Mouse (Mus musculus): ENCODE data around the gene Mvd. TPM values are rescaled to one million over a fixed set of nuclear protein-coding genes. Genes with fewer than 3 reads are reported as not detected.

The Mvd gene
- polyA plus RNA-seq, 1 experiment: 68.7 TPM

DNA sequence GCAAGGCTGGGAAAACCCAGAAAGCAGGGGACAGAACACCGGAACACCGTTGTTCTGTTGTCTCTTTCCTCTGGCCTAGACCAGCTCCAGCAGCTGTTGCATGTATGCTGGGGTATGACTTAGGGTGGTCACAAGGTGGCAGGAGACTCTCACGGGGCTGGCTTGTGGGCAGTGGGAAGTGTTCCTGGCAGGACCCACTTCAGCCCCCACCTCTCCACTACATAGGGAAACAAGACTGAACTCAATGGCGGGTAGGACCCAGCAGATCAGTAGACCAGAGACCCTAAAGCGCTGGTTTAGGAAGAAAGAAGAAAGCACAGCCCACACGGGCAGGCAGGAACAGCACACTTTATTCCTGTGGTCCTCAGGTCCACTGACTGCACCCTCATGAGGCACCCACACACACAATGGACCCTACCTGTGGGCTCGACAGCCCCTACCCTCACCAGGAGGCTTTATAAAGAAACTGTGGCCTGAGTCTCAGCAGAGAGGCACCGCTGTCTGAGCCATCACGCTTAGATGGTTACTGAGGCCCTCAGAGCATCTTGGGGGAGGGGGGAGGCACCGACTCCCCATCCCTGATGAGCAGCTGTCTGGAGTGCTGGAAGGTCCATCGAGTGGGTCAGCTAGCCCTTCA is 9.8 kb downstream of the Mvd start:
- Histone ChIP-seq H3K27ac (ENCODE audit: insufficient read depth, low read depth, low read length) (no peak overlapping the region; the same call in 1 of the 2 replicates), H3K27me3 (replicated peaks; ENCODE audit: control insufficient read depth, insufficient read depth, low read length) (no peaks in the 10 kb centered on the region), H3K4me3 (ENCODE audit: insufficient read depth, low read depth, low read length) (no peak overlapping the region), H3K4me1 (ENCODE audit: control insufficient read depth, insufficient read depth, low read length) (peaks cover 10% of the 10 kb centered on the region; the same call in 1 of the 2 replicates), H3K36me3 (ENCODE audit: control insufficient read depth, insufficient read depth, low read length) (no peaks in the 10 kb centered on the region)
- no peak for DNase-seq
- no peak; the same call in 1 of the 2 replicates for TF ChIP-seq CTCF (conservative IDR thresholded peaks at IDR 0.05; ENCODE audit: insufficient read depth, insufficient read length, low read depth, low read length)
- TF ChIP-seq POLR2A (IDR thresholded peaks at IDR 0.05; ENCODE audit: low read depth, low read length): no peak
- WGBS: 58% methylated on average over 11 of the region's 11 CpGs

DNA sequence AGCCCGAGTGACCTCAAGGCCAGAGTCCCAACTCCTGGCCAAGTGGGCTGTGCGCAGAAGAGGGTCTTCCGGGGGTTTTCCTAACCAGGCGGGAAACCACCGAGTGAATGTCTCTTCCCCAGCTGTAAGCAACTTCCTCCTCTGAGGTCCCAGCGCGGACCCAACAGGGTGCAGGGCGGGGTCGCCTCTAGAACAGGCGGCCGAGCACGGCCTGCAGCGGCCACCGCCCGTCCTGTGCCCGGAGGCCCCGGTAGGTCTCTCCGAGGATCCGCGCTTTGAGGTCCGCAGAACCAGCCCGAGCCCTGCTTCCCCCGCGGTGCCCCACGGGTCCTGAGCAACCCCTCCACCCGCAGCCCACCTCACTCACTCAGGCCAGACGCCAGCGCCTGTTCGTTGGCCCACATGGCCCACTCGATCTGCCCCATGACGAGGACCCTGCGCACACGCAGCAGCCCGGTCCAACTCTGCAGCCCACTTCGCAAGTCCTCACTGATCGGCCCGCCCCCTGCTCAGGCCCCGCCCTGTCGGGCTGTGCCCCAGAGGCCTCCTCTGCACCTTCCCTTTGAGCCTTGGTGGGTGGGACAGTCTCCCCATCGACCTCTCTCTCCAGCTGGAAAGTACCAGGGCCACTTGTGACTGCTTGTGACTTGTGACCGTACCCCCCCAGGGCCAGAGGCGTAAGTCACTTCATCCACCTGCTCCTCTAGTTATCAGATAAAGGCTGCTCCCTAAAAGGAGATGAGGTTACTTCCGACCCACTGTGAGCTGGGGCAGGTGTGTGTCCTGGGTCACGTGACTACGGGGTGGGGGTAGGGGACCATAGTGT is 10.6 kb downstream of the Mvd start, which contains the start of gene Cyba:
Gene Cyba (minus strand): TSS at position 488 of the 826 bp plus-strand sequence.
- Histone ChIP-seq H3K4me3 (ENCODE audit: insufficient read depth, low read depth, low read length) (peak within 1 kb of the TSS; percentile 83), H3K4me1 (ENCODE audit: control insufficient read depth, insufficient read depth, low read length) (peaks cover 10% of the 10 kb centered on the region; the same call in 1 of the 2 replicates), H3K36me3 (ENCODE audit: control insufficient read depth, insufficient read depth, low read length) (no peaks in the 10 kb centered on the region), H3K27me3 (replicated peaks; ENCODE audit: control insufficient read depth, insufficient read depth, low read length) (no peaks in the 10 kb centered on the region), H3K27ac (ENCODE audit: insufficient read depth, low read depth, low read length) (peak within 1 kb of the TSS; percentile 78)
- DNase-seq: peak; percentile 89
- 6% methylated on average over 45 of the region's 45 CpGs for WGBS
- TF ChIP-seq CTCF (conservative IDR thresholded peaks at IDR 0.05; ENCODE audit: insufficient read depth, insufficient read length, low read depth, low read length) (no peak), POLR2A (IDR thresholded peaks at IDR 0.05; ENCODE audit: low read depth, low read length) (peak; percentile 72)

DNA sequence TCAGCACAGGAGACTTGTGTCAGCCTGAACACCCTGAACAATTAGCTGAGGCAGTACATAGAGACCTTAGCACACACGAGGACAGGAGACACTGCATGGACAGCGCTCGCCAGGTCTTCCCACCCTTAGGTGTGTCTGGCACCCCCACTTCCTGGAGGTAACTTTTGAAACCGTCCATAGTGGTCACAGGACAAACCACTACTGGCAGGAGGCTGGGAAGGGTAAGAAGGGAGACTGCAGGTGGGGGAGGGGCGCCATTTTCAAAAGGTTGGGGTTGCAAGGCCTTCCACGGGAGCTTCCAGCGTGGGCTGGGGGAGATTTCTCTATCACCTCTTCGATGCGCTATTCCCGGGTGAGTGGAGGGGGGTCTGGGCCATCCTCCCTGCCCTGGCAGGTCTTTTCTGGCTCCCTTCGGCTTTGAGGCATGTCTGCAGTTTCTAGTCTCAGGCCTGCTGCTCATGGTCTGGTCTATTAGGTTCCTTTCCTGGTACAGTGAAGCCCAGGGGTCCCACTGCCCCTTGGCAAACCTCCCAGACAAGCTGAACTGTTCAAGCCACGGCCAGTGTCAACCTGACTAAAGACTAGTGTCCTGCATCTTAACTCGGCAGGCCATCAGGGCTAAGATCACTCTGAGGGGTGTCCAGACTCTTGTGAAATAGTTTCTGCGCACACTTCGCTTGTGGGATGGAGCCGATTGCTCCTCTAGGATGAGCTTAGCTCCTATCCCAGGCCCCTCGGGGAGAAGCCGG is 11.4 kb downstream of the Mvd start:
- WGBS: 29% methylated on average over 18 of the region's 18 CpGs
- no peaks in the 10 kb centered on the region for H3K36me3 ChIP-seq (ENCODE audit: control insufficient read depth, insufficient read depth, low read length)
- TF ChIP-seq POLR2A (IDR thresholded peaks at IDR 0.05; ENCODE audit: low read depth, low read length) (no peak), CTCF (conservative IDR thresholded peaks at IDR 0.05; ENCODE audit: insufficient read depth, insufficient read length, low read depth, low read length) (no peak)
- H3K27me3 ChIP-seq (replicated peaks; ENCODE audit: control insufficient read depth, insufficient read depth, low read length): no peaks in the 10 kb centered on the region
- H3K27ac ChIP-seq (ENCODE audit: insufficient read depth, low read depth, low read length): peak overlapping the region; percentile 78
- peak; percentile 60 for DNase-seq
- peak overlapping the region; percentile 83 for H3K4me3 ChIP-seq (ENCODE audit: insufficient read depth, low read depth, low read length)
- H3K4me1 ChIP-seq (ENCODE audit: control insufficient read depth, insufficient read depth, low read length): peaks cover 10% of the 10 kb centered on the region; the same call in 1 of the 2 replicates

DNA sequence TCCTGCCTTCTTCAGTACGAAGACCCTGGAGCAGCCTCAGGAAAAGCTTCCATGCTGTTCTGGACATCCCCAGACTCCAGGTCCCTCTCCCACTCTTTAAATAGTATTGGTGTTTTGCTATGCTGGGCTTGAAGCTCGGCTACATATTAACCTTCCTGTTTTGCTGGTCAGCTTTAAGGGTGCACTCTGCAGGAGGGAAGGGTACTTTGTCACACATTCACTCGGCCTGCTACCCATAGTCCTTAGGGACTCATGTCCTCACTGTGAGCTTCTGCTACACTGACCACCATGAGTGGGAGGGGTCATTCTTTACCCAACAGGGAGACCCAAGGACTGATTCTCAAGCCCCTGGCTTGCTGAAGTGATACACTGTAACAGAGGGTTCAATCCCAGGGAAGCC is 12.6 kb downstream of the Mvd start:
- Histone ChIP-seq H3K27ac (ENCODE audit: insufficient read depth, low read depth, low read length) (peak overlapping the region; percentile 54), H3K36me3 (ENCODE audit: control insufficient read depth, insufficient read depth, low read length) (no peaks in the 10 kb centered on the region; the same call in 1 of the 2 replicates), H3K27me3 (replicated peaks; ENCODE audit: control insufficient read depth, insufficient read depth, low read length) (no peaks in the 10 kb centered on the region), H3K4me1 (ENCODE audit: control insufficient read depth, insufficient read depth, low read length) (peaks cover 10% of the 10 kb centered on the region; the same call in 1 of the 2 replicates), H3K4me3 (ENCODE audit: insufficient read depth, low read depth, low read length) (0 out of 2 replicates have a peak overlapping the region, but pooled peaks have one; percentile 5)
- 36% methylated on average over 3 of the region's 3 CpGs for WGBS
- TF ChIP-seq POLR2A (IDR thresholded peaks at IDR 0.05; ENCODE audit: low read depth, low read length) (no peak), CTCF (conservative IDR thresholded peaks at IDR 0.05; ENCODE audit: insufficient read depth, insufficient read length, low read depth, low read length) (no peak)
- DNase-seq: peak; percentile 87

DNA sequence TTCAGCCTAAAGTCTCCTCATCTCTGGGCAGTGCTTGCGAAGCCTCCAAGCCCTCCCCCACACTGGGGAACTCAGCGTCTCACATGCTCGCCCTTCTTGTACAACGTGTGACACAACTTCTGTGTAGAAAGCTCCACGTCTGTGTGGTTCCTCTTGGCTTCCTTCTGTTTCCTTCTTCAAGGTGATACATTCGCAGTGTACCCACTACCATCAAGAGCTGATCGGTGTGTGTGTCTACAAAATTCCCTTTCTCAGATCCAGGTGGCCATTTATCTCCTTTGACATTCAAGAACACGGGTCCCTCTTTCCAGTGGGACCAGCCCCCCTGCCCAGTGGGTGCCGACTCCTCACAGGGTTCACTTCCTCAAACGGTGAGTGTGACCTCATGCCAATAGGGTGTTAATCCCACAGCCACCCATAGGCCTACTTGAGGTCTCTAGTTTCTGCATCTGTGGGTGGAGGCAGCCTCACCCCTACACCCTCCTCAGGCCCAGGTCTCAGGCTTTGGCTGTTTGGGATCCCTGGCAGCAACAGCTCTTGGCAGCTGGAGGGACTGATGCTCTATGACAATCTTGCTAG is 13.1 kb downstream of the Mvd start:
- 47% methylated on average over 10 of the region's 10 CpGs for whole genome bisulfite sequencing
- peak overlapping the region; percentile 54 for H3K27ac ChIP-seq (ENCODE audit: insufficient read depth, low read depth, low read length)
- no peaks in the 10 kb centered on the region; the same call in none of the 2 replicates for H3K36me3 ChIP-seq (ENCODE audit: control insufficient read depth, insufficient read depth, low read length)
- no peaks in the 10 kb centered on the region for H3K27me3 ChIP-seq (replicated peaks; ENCODE audit: control insufficient read depth, insufficient read depth, low read length)
- H3K4me1 ChIP-seq (ENCODE audit: control insufficient read depth, insufficient read depth, low read length): peaks cover 10% of the 10 kb centered on the region; the same call in 1 of the 2 replicates
- H3K4me3 ChIP-seq (ENCODE audit: insufficient read depth, low read depth, low read length): 0 out of 2 replicates have a peak overlapping the region, but pooled peaks have one; percentile 5
- DNase-seq: peak; percentile 43
- TF ChIP-seq POLR2A (IDR thresholded peaks at IDR 0.05; ENCODE audit: low read depth, low read length) (no peak), CTCF (conservative IDR thresholded peaks at IDR 0.05; ENCODE audit: insufficient read depth, insufficient read length, low read depth, low read length) (no peak)

DNA sequence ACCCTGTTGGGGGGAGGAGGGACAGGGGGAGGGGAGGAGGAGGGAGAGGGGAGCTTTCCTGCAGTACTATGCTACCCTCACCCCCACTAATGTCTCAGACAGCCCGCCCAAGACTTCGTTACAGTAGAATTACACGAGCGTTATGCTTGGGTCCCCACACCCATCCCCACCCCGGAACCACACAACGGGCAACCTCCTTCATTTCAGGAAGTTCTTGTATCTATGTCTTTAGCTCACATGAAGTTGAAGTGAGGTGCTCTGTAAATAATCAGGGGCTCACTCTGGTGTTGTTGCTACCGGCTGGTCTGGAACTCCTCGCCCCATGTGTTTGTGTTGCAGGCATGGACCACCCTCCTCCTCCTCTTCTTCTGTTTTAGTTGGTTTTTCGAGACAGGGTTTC is 15.1 kb downstream of the Mvd start:
- 82% methylated on average over 9 of the region's 9 CpGs for WGBS
- TF ChIP-seq CTCF (conservative IDR thresholded peaks at IDR 0.05; ENCODE audit: insufficient read depth, insufficient read length, low read depth, low read length) (no peak), POLR2A (IDR thresholded peaks at IDR 0.05; ENCODE audit: low read depth, low read length) (no peak)
- no peak for DNase-seq
- Histone ChIP-seq H3K36me3 (ENCODE audit: control insufficient read depth, insufficient read depth, low read length) (no peaks in the 10 kb centered on the region; the same call in none of the 2 replicates), H3K27ac (ENCODE audit: insufficient read depth, low read depth, low read length) (no peak overlapping the region), H3K4me3 (ENCODE audit: insufficient read depth, low read depth, low read length) (no peak overlapping the region), H3K4me1 (ENCODE audit: control insufficient read depth, insufficient read depth, low read length) (peaks cover 10% of the 10 kb centered on the region; the same call in 1 of the 2 replicates), H3K27me3 (replicated peaks; ENCODE audit: control insufficient read depth, insufficient read depth, low read length) (no peaks in the 10 kb centered on the region)
